Mouse (Mus musculus) layer of hippocampus, adult 9-11 months (tissue): Measurements from ENCODE around the gene Epb41l4b.
A peak's percentile ranks its signal among the peaks of the same experiment; 100 is the strongest.

Experiments
- DNase-seq: peaks from one replicate; pipeline ENCODE4 v3.0.0; 2022

The Epb41l4b gene

GRCm38 (mm10) chr4:57153068-57153835 is 10.0 kb upstream of the Epb41l4b start:
- no peak for DNase-seq

GRCm38 (mm10) chr4:57148182-57148581 is 4.9 kb upstream of the Epb41l4b start:
- DNase-seq = no peak

- no peak for DNase-seq
Observed at GRCm38 (mm10) chr4:57142374-57143025, 737 bp downstream of the Epb41l4b start.

- no peak for DNase-seq
Observed at GRCm38 (mm10) chr4:57141908-57142361, 1.3 kb downstream of the Epb41l4b start.

GRCm38 (mm10) chr4:57140992-57141717 is 2.1 kb downstream of the Epb41l4b start:
- no peak for DNase-seq

- no peak for DNase-seq
Observed at GRCm38 (mm10) chr4:57140200-57140799, 2.9 kb downstream of the Epb41l4b start.

GRCm38 (mm10) chr4:57139433-57139832 is 3.8 kb downstream of the Epb41l4b start:
- DNase-seq = peak; percentile 68

GRCm38 (mm10) chr4:57138093-57138440 is 5.2 kb downstream of the Epb41l4b start:
- DNase-seq = no peak

GRCm38 (mm10) chr4:57137371-57138092 is 5.7 kb downstream of the Epb41l4b start:
- DNase-seq = no peak

- no peak for DNase-seq
Observed at GRCm38 (mm10) chr4:57135431-57135830, 7.8 kb downstream of the Epb41l4b start.

- DNase-seq = no peak
Observed at GRCm38 (mm10) chr4:57134554-57134953, 8.7 kb downstream of the Epb41l4b start.

- no peak for DNase-seq
Observed at GRCm38 (mm10) chr4:57131839-57132238, 11.4 kb downstream of the Epb41l4b start.

GRCm38 (mm10) chr4:57129718-57130515 is 13.3 kb downstream of the Epb41l4b start:
- no peak for DNase-seq

- DNase-seq = no peak
Observed at GRCm38 (mm10) chr4:57123003-57123402, 20.2 kb downstream of the Epb41l4b start.

GRCm38 (mm10) chr4:57122166-57122565 is 21.1 kb downstream of the Epb41l4b start:
- no peak for DNase-seq

GRCm38 (mm10) chr4:57120563-57120962 is 22.7 kb downstream of the Epb41l4b start:
- no peak for DNase-seq

GRCm38 (mm10) chr4:57119976-57120375 is 23.3 kb downstream of the Epb41l4b start:
- DNase-seq = no peak

- DNase-seq = no peak
Observed at GRCm38 (mm10) chr4:57118883-57119282, 24.4 kb downstream of the Epb41l4b start.

- DNase-seq = no peak
Observed at GRCm38 (mm10) chr4:57116278-57116677, 27.0 kb downstream of the Epb41l4b start.

- DNase-seq = no peak
Observed at GRCm38 (mm10) chr4:57114617-57115592, 28.3 kb downstream of the Epb41l4b start.
